Mouse (Mus musculus): Measurements from ENCODE around the gene Tbl3. TPM values are rescaled to one million over a fixed set of nuclear protein-coding genes. Genes with fewer than 3 reads are reported as not detected.

Tbl3 gene
- 10 to 100 TPM; 16.0 to 16.9 TPM for total RNA-seq (2021)

DNA sequence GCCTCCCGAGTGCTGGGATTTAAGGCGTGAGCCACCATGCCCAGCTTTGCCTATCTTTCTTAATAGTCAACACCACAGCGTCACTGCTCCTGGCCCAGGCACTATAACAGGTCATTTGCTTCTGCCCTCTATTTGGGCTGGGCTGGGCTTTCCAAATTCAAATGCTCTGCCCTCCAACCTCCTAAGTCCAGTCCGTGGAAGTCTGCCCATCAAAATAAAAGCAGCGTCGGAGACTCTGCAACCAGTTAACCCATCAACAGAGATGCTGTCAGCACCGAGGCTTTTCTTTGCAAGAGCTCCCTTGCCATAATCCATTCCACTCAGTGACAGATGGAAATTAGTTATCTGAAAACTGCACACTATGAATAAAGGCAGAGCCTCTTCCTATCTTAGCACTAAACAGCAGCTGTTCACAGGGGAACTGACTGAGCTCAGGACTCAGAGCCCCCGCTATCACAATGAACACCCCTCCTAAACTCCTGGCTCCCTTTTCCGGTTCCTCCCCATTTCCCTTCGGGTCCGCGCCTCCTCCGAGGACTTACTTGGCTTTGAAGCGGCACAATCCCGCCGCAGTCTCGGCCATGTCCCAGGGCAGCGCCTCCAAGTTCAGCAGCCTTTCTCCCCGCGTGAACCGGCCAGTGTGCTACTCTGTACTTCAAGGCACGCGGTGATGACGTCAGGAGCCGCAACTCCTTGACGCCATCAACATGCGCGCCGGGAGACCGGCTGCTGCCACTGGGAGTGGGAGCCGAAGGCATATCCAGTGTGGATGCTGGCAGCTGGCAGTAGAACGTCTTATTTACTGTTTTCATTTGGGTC is at the start of gene Tbl3:
Tbl3 (minus strand) TSS at position 679 of the 819 bp plus-strand sequence.
- intact Hi-C loops (cut with DNase I): loop anchor here (1.0 kb wide), 1 partner anchor 31 kb away; no protein-coding TSS in a partner anchor
- peak; percentile 85 for DNase-seq (ENCODE audit: low spot score)

DNA sequence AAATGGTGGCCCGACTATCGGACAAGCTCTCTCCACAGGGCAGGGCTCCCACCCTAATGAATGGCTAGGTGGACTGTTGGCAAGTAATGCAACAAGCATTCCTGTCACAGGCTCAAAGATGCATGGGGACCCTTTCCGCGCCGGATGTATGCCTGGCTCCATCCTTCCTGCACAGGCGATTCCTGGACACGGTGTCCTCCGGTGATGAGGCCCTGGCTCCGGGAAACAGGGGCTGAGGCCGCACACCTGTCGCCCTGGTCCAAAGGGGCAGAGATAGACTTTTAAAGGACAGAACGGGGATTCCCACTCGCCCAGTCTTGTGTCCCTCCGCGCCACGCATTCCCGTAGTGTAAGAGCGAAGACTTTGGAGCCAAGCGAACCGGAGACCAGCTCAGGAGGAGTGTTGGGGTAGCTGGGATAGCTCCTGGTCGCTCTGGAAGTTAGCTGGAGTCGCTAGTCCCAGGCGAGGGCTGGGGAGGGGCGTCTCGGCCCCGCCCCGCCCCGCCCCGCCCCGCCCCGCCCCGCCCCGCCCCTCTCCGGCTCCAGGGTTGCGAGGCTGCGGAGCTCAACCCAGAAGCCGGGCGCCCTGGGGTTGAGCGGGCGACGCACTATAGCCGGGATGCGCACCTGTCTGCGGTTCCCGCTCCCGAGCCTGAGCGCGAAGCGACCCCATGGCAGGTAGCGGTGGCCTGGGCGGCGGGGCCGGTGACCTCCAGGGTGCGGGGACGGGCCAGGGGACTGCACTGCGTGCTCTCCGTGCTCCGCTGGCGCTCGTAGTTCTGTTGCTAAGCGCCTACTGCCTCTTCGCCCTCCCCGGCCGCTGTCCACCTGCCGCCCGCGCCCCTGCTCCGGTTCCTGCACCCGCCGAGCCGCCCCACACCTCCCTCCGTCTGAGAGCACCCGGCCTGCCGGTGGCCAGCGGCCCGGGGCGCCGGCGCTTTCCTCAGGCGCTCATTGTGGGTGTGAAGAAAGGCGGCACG is 45.2 kb upstream of the Tbl3 start, which contains the start of gene Hs3st6:
Hs3st6 (plus strand) TSS at position 574 of the 980 bp plus-strand sequence.
- no peak for DNase-seq (ENCODE audit: low spot score)
- intact Hi-C loops (cut with DNase I): no loop called here

DNA sequence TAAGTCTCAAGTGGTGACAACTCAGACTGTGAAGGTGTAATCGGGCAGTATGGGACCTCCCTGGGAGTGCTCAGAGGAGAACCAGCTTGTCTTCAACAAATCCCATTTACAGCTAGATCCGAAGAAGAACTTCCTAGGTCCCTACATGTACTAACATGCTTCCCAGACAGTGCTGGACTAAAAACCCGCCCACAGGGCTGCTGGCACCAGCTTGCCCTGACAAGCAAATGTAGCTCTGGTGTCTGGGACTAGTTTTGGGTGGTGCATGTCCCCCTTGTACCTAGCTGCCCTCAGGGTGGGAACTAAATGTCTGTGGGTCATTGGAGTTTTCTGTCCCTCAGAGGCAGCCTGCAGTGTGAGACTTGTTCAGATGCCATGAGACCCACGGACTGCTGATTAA is 44.1 kb upstream of the Tbl3 start:
- no peak for DNase-seq (ENCODE audit: low spot score)
- intact Hi-C loops (cut with DNase I): no loop called here

DNA sequence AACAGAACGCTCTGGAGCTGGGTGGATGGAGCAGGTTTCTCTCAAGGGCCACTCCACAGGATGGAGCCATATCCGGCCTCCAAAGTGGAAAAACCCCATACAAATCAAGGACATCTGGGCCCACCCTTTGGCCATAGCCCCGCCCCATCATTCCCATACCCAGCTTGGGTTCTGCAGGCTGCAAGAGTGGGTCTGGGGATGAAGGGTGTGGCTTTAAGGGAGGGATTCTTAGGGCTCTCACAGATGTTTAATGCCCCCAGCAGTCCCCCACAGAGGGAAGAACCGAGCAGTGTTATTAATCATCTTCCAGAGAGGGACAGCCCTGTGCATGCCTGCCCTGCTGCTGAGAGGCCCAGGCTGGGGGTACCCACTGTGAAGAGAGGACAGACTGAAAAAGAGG is 39.5 kb upstream of the Tbl3 start:
- intact Hi-C loops (cut with DNase I): loop anchor here (10.0 kb wide), 2 partner anchors 268 to 378 kb away; partner anchors contain the start of genes Cramp1l, Ift140 and Ptx4
- no peak for DNase-seq (ENCODE audit: low spot score)

DNA sequence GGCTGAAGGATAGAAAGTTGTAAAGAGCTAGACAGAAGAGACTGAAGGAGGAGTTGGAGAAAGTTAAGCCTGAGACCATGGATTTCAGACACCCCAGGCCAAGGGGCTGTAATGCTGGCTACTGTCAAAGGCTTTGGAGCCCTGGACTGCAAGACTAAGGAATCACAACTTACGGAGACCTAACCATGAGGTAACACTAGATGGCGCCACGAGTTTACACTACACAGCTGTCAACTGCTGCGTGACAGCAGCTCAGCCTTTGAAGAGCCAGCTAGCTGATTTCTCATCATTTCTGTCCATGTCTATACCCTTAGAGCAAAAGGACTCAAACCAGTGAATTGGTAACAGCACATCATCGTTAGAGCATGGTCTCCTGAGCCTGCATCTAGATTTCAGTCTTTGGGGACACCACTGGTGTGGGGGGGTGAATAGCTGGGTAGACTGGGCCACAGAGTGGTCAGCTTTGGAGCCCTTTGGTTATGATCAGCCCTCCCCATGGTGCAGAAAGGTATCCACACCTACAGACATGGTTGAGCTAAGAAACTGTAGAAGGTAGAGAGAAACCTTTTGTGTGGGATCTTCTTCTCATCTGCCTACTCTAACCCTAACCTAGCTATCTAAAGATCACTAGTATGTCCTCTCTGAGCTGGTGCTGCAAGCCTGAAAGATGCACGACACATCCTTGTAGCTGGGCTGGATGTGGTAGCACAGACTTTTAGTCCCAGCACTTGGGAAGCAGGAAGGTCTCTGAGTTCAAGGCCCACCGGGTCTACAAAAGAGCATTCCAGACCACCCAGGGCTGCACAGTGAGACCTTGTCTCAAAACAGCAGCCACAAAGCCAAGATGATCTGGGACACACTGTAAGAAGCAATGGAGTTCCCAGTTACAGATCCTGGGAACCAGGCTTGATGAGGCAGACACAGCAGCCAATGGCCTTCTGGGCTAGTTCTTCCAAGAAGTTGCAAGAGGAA is 38.4 kb upstream of the Tbl3 start:
- DNase-seq (ENCODE audit: low spot score): no peak
- intact Hi-C loops (cut with DNase I): loop anchor here (1.0 to 10.0 kb wide), 4 partner anchors 71 to 379 kb away; partner anchors contain the start of genes Cramp1l, Ift140 and Ptx4

DNA sequence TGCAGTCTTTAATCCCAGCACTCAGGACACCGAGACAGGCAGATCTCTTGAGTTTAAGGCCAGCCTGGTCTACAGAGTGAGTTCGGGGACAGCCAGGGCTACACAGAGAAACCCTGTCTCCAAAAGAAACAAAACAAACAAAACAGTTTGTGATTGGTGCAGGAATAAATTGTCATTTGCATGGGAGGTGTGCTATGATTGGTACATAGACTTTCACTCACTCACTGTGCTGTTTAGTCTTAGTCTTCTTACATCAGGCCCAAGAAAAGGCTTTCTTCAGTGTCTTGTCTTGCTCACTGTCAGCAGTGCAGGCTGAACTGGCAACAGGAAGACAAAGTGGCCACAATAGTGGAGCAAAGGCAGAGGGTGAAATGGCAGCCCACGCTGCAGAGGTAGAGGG is 36.9 kb upstream of the Tbl3 start:
- intact Hi-C loops (cut with DNase I): loop anchor here (2.0 to 10.0 kb wide), 3 partner anchors 136 to 380 kb away; partner anchors contain the start of genes Cramp1l, Ift140 and Ptx4
- DNase-seq (ENCODE audit: low spot score): no peak

DNA sequence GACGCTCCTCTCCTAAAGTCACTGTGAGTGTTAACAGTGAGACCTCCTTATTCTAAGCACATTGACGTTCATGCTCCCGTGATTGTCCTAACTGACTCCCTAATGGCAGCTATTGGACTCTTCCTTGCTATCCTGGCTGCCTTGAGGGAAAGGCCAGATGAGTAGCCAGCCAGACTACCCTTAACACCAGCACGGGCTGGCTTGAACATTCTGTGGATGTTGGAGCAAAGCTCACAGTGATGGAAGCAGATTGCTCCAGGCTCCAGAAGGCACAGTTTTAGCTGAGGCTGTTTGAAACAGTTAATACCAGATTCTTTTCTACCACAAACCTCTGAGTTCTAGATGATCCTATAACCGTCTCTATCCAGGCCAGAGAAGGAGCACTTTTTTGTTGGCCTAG is 36.4 kb upstream of the Tbl3 start:
- intact Hi-C loops (cut with DNase I): loop anchor here (2.0 to 10.0 kb wide), 3 partner anchors 137 to 381 kb away; partner anchors contain the start of genes Cramp1l, Ift140 and Ptx4
- DNase-seq (ENCODE audit: low spot score): no peak

DNA sequence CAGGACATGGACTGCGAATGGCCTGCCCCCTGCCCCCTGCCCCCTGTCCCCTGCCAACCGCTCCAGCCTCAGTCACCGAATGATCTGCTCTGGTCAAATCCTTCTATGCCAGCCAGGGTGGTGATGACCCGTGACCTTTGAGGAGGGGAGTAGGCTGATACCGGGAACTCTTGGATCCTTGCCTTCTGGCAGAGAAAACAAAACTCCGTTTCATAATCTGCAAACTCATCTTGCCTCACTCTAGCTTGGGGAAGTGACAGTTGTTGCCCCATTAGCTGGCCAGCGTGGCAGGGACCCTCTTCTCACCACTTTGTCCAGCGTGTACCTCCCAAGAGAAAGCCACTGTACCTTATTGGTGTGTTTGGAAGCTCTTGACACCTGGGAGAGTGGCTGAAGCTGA is 34.8 kb upstream of the Tbl3 start:
- intact Hi-C loops (cut with DNase I): loop anchor here (10.0 kb wide), 2 partner anchors 272 to 382 kb away; partner anchors contain the start of genes Cramp1l, Ift140 and Ptx4
- no peak for DNase-seq (ENCODE audit: low spot score)

DNA sequence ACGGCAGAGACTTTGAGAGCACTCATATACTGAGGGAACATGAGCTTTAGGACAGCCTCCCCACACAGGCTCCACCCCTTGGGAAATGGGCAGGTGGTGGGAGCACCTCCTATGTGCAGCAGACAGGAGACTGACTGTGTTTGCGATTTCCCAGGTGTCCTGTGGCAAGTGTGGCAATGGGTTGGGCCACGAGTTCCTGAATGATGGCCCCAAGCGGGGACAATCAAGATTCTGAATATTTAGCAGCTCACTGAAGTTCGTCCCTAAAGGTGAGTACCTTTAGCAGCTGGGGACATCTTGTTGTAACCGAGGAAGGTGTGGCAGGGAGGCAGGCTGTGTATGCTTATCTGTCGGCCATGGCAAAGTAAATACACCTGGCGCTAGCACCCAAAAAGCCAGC is 32.5 kb upstream of the Tbl3 start:
- DNase-seq (ENCODE audit: low spot score): no peak
- intact Hi-C loops (cut with DNase I): loop anchor here (5.0 to 10.0 kb wide), 4 partner anchors 147 to 535 kb away; partner anchors contain the start of genes Cramp1l, Ift140, Nubp2 and Ptx4

DNA sequence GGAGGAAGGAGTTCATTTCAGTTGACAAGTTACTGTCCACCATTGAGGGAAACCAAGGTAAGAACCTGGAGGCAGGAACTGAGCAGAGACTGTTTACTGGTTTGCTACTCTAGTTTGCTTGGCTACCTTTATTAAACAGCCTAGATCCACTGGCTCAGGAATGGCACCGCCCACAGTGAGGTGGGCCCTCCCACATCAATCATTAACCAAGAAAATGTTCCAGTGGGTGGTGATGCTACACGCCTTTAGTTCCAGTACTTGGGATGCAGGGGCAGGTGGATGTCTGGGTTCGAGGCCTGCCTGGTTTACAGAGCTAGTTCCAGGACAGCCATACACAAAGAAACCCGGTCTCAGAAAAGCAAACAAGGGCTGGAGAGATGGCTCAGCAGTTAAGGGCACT is 30.8 kb upstream of the Tbl3 start:
- DNase-seq (ENCODE audit: low spot score): no peak
- intact Hi-C loops (cut with DNase I): loop anchor here (5.0 to 10.0 kb wide), 2 partner anchors 149 to 537 kb away; partner anchors contain the start of genes Nubp2, Spsb3 and Ube2i

DNA sequence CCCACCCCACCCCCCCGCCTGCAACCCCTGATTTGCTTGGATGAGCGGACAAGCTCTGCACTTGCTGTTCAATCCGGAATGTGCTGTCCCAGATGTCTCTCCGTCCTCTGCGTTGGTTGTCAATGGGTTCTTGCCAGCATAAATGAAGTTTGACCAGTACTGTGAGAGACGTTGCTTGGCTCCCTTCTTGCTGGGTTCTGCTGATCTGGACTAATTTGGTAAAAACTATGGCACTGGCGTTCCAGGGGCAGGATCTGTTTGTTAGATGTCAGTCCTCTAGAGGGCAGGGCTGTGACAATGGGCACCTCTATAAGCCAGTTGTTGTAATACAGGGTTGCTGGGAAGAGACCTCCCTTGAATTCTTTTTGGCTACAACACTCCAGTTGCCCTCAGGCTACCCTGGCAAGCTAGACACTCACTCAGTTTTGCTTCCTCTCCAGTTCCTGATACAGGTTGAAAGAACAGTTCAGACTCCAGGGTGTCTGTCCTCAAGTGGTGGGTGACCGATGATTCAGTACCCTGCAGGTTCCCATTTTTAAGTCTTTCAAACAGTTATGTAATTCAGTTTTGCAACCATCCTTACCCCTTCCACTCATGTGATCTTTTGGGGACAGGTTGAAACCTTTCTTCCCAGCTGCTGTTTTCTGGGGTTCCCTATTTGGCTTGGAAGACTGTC is 29.8 kb upstream of the Tbl3 start:
- DNase-seq (ENCODE audit: low spot score): no peak
- intact Hi-C loops (cut with DNase I): loop anchor here (5.0 to 10.0 kb wide), 2 partner anchors 150 to 538 kb away; partner anchors contain the start of genes Nubp2, Spsb3 and Ube2i

DNA sequence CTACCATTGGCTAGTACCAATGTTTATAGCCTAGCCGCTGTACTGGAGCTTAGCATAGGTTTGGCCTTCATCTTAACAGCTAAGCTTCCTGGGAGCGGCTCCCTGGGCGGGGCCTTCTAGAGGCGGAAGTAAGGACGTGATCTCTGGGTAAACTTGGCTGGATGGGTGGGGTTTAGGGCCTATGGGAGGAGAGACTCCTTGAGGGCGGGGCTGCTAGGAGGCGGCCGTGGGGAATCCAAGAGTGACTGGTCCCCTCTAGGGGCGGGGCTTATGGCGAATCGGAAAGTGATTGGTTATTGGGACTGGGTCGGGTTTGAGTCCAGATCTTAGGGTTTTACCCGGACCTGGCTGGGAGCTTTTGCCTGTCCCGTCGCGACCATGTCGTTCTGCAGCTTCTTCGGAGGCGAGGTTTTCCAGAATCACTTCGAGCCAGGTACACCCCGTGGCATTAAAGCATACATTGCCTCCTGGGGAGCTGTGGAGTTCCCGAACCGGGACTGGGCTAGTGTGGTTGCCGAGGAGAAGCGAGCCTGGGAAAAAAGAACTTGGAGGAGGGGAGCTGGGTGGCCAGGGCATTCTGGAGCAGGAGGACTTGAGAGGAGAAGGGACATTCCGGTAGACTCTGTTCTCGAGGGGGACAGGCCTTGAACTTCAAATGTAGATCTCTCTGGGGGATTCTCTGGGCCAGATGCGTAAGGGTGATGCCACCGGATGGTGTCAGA is 29.0 kb upstream of the Tbl3 start, which contains the start of gene Msrb1:
Msrb1 (plus strand) TSS at position 313 of the 722 bp plus-strand sequence.
- DNase-seq (ENCODE audit: low spot score): peak; percentile 98

DNA sequence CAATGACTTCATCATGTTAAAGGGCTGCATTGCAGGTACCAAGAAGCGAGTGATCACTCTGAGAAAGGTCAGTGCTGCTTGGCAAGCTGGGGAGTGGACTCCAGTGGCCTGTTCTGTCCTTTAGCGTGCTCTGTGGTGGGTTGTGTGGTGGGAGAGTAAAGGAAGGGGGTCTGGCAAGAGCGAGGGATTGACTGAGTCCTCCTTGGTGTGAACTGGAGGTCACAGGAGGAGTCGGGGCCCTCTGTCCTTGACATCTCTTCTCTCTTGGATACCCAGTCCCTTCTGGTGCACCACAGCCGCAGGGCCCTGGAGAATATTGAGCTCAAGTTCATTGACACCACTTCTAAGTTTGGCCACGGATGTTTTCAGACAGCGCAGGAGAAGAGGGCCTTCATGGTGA is 28.0 kb upstream of the Tbl3 start:
- intact Hi-C loops (cut with DNase I): loop anchor here (5.0 to 10.0 kb wide), 2 partner anchors 152 to 539 kb away; partner anchors contain the start of genes Nubp2, Spsb3 and Ube2i
- no peak for DNase-seq (ENCODE audit: low spot score)

More for the DNA sequence above, 29.0 kb upstream of the Tbl3 start, which contains the start of gene Msrb1:
- intact Hi-C loops (cut with DNase I): loop anchor here (5.0 to 10.0 kb wide), 2 partner anchors 151 to 538 kb away; partner anchors contain the start of genes Nubp2, Spsb3 and Ube2i

DNA sequence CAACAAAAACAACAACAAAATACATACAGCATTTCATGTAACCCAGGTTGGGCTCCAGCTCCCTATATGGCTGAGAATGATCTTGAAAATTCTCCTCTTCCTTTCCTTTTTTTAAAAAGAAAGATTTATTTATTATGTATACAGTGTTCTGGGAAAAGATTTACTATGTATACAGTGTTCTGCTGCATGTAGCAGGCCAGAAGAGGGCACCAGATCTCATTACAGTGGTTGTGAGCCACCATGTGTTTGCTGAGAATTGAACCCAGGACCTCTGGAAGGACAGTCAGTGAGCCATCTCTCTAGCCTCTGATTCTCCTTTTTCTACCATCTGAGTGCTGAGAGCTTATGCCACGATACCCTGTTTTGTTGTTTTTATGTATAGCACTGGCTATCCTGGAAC is 27.1 kb upstream of the Tbl3 start:
- no peak for DNase-seq (ENCODE audit: low spot score)
- intact Hi-C loops (cut with DNase I): loop anchor here (10.0 kb wide), 1 partner anchor 540 kb away; the partner anchor contains the start of gene Ube2i

DNA sequence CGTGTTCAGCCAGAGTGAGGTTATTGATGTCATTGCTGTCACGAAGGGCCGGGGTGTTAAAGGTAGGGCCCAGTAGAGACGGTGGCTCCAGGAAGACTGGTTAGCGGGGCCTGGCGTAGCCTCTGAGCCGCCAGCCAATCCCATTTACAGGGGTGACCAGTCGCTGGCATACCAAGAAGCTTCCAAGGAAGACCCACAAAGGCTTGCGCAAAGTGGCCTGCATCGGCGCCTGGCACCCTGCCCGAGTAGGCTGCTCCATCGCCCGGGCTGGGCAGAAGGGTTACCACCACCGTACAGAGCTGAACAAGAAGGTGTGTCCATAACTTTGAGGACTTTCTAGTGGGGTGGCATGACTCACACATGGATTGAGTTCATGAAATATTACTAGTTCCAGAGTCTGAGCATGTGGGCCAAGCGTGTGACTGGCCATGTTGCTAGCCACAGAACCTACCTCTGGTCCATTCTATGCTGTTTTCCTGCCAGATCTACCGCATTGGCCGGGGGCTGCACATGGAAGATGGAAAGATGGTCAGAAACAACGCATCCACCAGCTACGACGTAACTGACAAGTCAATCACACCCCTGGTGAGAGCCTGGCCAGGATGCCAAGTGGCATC is 26.1 kb upstream of the Tbl3 start:
- intact Hi-C loops (cut with DNase I): loop anchor here (10.0 kb wide), 1 partner anchor 541 kb away; the partner anchor contains the start of gene Ube2i
- DNase-seq (ENCODE audit: low spot score): no peak

DNA sequence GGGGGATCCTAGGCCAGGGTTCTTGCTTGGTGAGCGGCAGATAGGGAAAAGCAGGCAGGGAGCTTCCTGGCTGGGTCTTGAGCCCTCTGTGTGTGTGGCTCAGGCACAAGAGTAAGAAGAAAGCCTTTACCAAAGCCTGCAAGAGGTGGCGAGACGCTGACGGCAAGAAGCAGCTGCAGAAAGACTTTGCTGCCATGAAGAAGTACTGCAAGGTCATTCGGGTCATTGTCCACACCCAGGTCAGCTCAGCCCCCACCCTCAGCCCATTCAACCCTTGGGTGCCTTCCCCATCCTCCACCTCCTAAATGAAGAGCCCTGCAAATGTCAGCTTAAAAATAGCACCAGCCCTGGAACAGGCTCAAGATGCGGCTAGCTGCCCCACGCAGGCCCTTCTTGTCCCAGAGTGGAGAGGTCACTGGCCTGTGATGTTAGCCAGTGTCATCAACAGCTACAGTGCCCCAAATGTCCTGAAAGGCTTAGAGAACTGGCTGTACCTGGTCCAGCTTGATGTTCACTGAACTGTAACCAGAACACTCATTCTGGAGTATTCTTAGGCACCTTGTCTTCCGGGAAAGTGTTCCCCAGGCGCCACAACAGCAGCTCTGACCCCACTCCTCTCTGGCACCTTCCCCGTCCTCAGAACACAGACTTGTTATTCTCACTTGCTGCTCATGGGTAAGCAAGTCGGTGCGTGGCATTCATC is 24.9 kb upstream of the Tbl3 start:
- intact Hi-C loops (cut with DNase I): loop anchor here (10.0 kb wide), 1 partner anchor 542 kb away; the partner anchor contains the start of gene Ube2i
- DNase-seq (ENCODE audit: low spot score): no peak

Measured in heart, postnatal 25 days (tissue).